In genomic region chr13:99625196-99625595, GRCm38 (mm10) we compare ENCODE assay signal across 13 mouse cellular contexts.
"Had no signal": no experiment of that assay in that cellular context is flagged by ENCODE, and none has a peak within 500 bp of the region (broad histone marks: within the 10 kb centered on the region; RNA-seq: fewer than 3 reads in every experiment).

No protein-coding gene starts in this region.

- H3K27ac ChIP-seq: left cerebral cortex, adult 2 months; liver, embryonic 13.5 days; lung, embryonic 15.5 days; midbrain, embryonic 15.5 days; neural tube, embryonic 12.5 days had no signal

- H3K9ac ChIP-seq: liver, embryonic 13.5 days; liver, postnatal 0 days; lung, embryonic 15.5 days; midbrain, embryonic 15.5 days; neural tube, embryonic 12.5 days had no signal

- H3K27me3 ChIP-seq: liver, embryonic 13.5 days; lung, embryonic 15.5 days; midbrain, embryonic 15.5 days; neural tube, embryonic 12.5 days had no signal

- H3K4me3 ChIP-seq: left cerebral cortex, adult 2 months; liver, embryonic 13.5 days; lung, embryonic 15.5 days; midbrain, embryonic 15.5 days; neural tube, embryonic 12.5 days had no signal

- H3K9me3 ChIP-seq: liver, embryonic 13.5 days; lung, embryonic 15.5 days; midbrain, embryonic 15.5 days; neural tube, embryonic 12.5 days had no signal

- H3K4me1 ChIP-seq: liver, embryonic 13.5 days; lung, embryonic 15.5 days; midbrain, embryonic 15.5 days; neural tube, embryonic 12.5 days had no signal

- H3K4me2 ChIP-seq: liver, embryonic 13.5 days; lung, embryonic 15.5 days; midbrain, embryonic 15.5 days; neural tube, embryonic 12.5 days had no signal

- ATAC-seq: liver, postnatal 0 days; midbrain, embryonic 15.5 days had no signal

- H3K36me3 ChIP-seq: liver, embryonic 13.5 days; lung, embryonic 15.5 days; midbrain, embryonic 15.5 days; neural tube, embryonic 12.5 days had no signal

- DNase-seq: kidney, postnatal 25 days; liver; liver, embryonic 13.5 days; liver, postnatal 0 days; retina, postnatal 1 day; right cerebral cortex, postnatal 4 days; spleen, adult 18-20 months; thymus, adult 18-20 months; thymus, postnatal 14 days had no signal
